Mouse (Mus musculus): Measurements from ENCODE around the gene Ascc1. TPM values are rescaled to one million over a fixed set of nuclear protein-coding genes. Genes with fewer than 3 reads are reported as not detected.

Gene Ascc1
- polyA plus RNA-seq, 2 experiments = 10.7 to 16.8 TPM

GRCm38 (mm10) chr10:59959517-59959916, 43.1 kb upstream of the Ascc1 start:
- Histone ChIP-seq H3K4me3 (ENCODE audit: insufficient read depth in 1 of 2, low read depth in 2 of 2, low read length in 2 of 2) (no peak overlapping the region), H3K36me3 (replicated peaks; ENCODE audit: control insufficient read depth, insufficient read depth, low read depth) (no peaks in the 10 kb centered on the region), H3K27me3 (ENCODE audit: control insufficient read depth, insufficient read depth, low read length) (peaks cover 4% of the 10 kb centered on the region), H3K9me3 (ENCODE audit: control insufficient read depth, low read length) (no peaks in the 10 kb centered on the region), H3K4me2 (ENCODE audit: low read depth) (no peak overlapping the region), H3K27ac (no peak overlapping the region), H3K9ac (replicated peaks) (no peak overlapping the region), H3K4me1 (replicated peaks; ENCODE audit: control insufficient read depth in 2 of 2, insufficient read depth in 2 of 2, low read length in 1 of 2) (no peaks in the 10 kb centered on the region)
- ATAC-seq (ENCODE audit: insufficient read depth) (no peak), DNase-seq (ENCODE audit: low read depth in 3 of 3, low spot score in 3 of 3) (no peak)
- no peak for TF ChIP-seq CTCF (IDR thresholded peaks at IDR 0.05; ENCODE audit: low read depth)
- no peak for TF ChIP-seq EP300 (IDR thresholded peaks at IDR 0.05; ENCODE audit: low read depth)
- 59% methylated on average over 10 of the region's 12 CpGs for WGBS (ENCODE audit: insufficient replicate concordance)

DNA sequence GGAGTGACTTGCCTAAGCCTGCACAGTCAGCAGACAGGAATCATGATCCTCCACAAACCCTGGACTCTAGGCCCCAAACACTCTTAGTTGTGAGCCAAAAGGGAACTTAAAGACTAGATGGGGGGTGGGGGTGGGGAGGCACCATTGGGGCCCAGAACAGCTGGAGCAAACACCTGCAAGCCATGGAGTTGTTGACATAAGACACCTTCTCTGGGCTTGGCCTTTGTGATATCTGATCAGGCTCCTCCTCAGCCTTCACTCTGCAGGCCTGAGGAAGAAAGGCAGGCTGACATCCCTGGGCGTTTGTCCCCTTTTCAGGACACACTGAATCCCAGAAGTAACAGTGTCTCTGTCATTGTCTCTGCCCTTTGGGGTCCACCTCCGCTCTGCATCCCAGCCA, 39.0 kb upstream of the Ascc1 start:
- H3K4me3 ChIP-seq (ENCODE audit: insufficient read depth in 1 of 2, low read depth in 2 of 2, low read length in 2 of 2) = no peak overlapping the region
- ATAC-seq (ENCODE audit: insufficient read depth) (no peak), DNase-seq (ENCODE audit: low read depth in 3 of 3, low spot score in 3 of 3) (no peak)
- H3K27me3 ChIP-seq (ENCODE audit: control insufficient read depth, insufficient read depth, low read length) = no peaks in the 10 kb centered on the region; the same call in 1 of the 2 replicates
- no peak overlapping the region for H3K9ac ChIP-seq (replicated peaks)
- no peaks in the 10 kb centered on the region for H3K9me3 ChIP-seq (ENCODE audit: control insufficient read depth, low read length)
- no peaks in the 10 kb centered on the region for H3K36me3 ChIP-seq (replicated peaks; ENCODE audit: control insufficient read depth, insufficient read depth, low read depth)
- no peak overlapping the region for H3K27ac ChIP-seq
- WGBS (ENCODE audit: insufficient replicate concordance) = 60% methylated on average over 2 of the region's 2 CpGs
- no peak overlapping the region for H3K4me2 ChIP-seq (ENCODE audit: low read depth)
- TF ChIP-seq EP300 (IDR thresholded peaks at IDR 0.05; ENCODE audit: low read depth) (no peak), CTCF (IDR thresholded peaks at IDR 0.05; ENCODE audit: low read depth) (no peak)
- H3K4me1 ChIP-seq (replicated peaks; ENCODE audit: control insufficient read depth in 2 of 2, insufficient read depth in 2 of 2, low read length in 1 of 2) = no peaks in the 10 kb centered on the region

- Histone ChIP-seq H3K4me1 (replicated peaks; ENCODE audit: control insufficient read depth in 2 of 2, insufficient read depth in 2 of 2, low read length in 1 of 2) (peaks cover 0 to 3% of the 10 kb centered on the region in 2 experiments; a peak in 2 of 4 replicates), H3K9me3 (ENCODE audit: control insufficient read depth, low read length) (no peaks in the 10 kb centered on the region), H3K27me3 (ENCODE audit: control insufficient read depth, insufficient read depth, low read length) (no peaks in the 10 kb centered on the region; the same call in 1 of the 2 replicates), H3K36me3 (replicated peaks; ENCODE audit: control insufficient read depth, insufficient read depth, low read depth) (no peaks in the 10 kb centered on the region), H3K27ac (no peak overlapping the region), H3K9ac (replicated peaks) (no peak overlapping the region), H3K4me2 (ENCODE audit: low read depth) (no peak overlapping the region), H3K4me3 (ENCODE audit: insufficient read depth in 1 of 2, low read depth in 2 of 2, low read length in 2 of 2) (no peak overlapping the region)
- TF ChIP-seq EP300 (IDR thresholded peaks at IDR 0.05; ENCODE audit: low read depth) = no peak
- no peak for TF ChIP-seq CTCF (IDR thresholded peaks at IDR 0.05; ENCODE audit: low read depth)
- DNase-seq (ENCODE audit: low read depth in 3 of 3, low spot score in 3 of 3) = no peak
- WGBS (ENCODE audit: insufficient replicate concordance) = 25% methylated on average over 21 of the region's 23 CpGs
- no peak for ATAC-seq (ENCODE audit: insufficient read depth)
Observed at GRCm38 (mm10) chr10:59964504-59965361, 37.9 kb upstream of the Ascc1 start.

GRCm38 (mm10) chr10:59965362-59965695, 37.3 kb upstream of the Ascc1 start:
- 56% methylated on average over 9 of the region's 9 CpGs for WGBS (ENCODE audit: insufficient replicate concordance)
- H3K36me3 ChIP-seq (replicated peaks; ENCODE audit: control insufficient read depth, insufficient read depth, low read depth) = no peaks in the 10 kb centered on the region
- H3K4me3 ChIP-seq (ENCODE audit: insufficient read depth in 1 of 2, low read depth in 2 of 2, low read length in 2 of 2) = no peak overlapping the region
- H3K27ac ChIP-seq = no peak overlapping the region
- H3K9ac ChIP-seq (replicated peaks) = no peak overlapping the region
- ATAC-seq (ENCODE audit: insufficient read depth) = no peak
- no peak for DNase-seq (ENCODE audit: low read depth in 3 of 3, low spot score in 3 of 3)
- no peaks in the 10 kb centered on the region for H3K9me3 ChIP-seq (ENCODE audit: control insufficient read depth, low read length)
- no peak overlapping the region for H3K4me2 ChIP-seq (ENCODE audit: low read depth)
- H3K4me1 ChIP-seq (replicated peaks; ENCODE audit: control insufficient read depth in 2 of 2, insufficient read depth in 2 of 2, low read length in 1 of 2) = peaks cover 0 to 6% of the 10 kb centered on the region in 2 experiments
- TF ChIP-seq CTCF (IDR thresholded peaks at IDR 0.05; ENCODE audit: low read depth) (no peak), EP300 (IDR thresholded peaks at IDR 0.05; ENCODE audit: low read depth) (no peak)
- H3K27me3 ChIP-seq (ENCODE audit: control insufficient read depth, insufficient read depth, low read length) = no peaks in the 10 kb centered on the region; the same call in none of the 2 replicates

DNA sequence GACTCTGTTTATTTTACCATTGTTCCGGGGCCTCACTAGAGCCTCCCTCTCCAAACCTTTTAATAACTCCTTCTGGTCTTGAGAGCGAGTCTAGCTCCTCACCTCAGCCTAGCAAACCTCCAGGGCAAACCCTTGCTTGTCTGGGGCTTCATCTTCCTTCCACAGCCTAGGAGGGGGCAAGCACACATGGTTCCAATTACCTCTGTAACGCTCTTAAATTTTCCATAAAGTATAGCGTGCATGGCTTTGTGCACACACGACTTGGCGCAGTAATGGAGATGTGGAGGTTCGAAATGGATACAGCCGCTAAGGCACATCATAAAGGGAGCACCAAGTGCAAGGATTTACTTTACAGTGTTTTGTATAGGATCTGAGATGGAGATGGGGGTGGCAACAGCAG, 36.8 kb upstream of the Ascc1 start:
- ATAC-seq (ENCODE audit: insufficient read depth) (no peak), DNase-seq (ENCODE audit: low read depth in 3 of 3, low spot score in 3 of 3) (no peak)
- Histone ChIP-seq H3K36me3 (replicated peaks; ENCODE audit: control insufficient read depth, insufficient read depth, low read depth) (no peaks in the 10 kb centered on the region), H3K4me3 (ENCODE audit: insufficient read depth in 1 of 2, low read depth in 2 of 2, low read length in 2 of 2) (no peak overlapping the region), H3K9ac (replicated peaks) (no peak overlapping the region), H3K27me3 (ENCODE audit: control insufficient read depth, insufficient read depth, low read length) (no peaks in the 10 kb centered on the region; the same call in none of the 2 replicates), H3K9me3 (ENCODE audit: control insufficient read depth, low read length) (no peaks in the 10 kb centered on the region), H3K27ac (no peak overlapping the region), H3K4me2 (ENCODE audit: low read depth) (no peak overlapping the region), H3K4me1 (replicated peaks; ENCODE audit: control insufficient read depth in 2 of 2, insufficient read depth in 2 of 2, low read length in 1 of 2) (peaks cover 0 to 11% of the 10 kb centered on the region in 2 experiments)
- 85% methylated on average over 8 of the region's 8 CpGs for WGBS (ENCODE audit: insufficient replicate concordance)
- TF ChIP-seq EP300 (IDR thresholded peaks at IDR 0.05; ENCODE audit: low read depth) (no peak), CTCF (IDR thresholded peaks at IDR 0.05; ENCODE audit: low read depth) (no peak)

All from liver, embryonic 14.5 days (tissue).